Mouse (Mus musculus) forebrain, embryonic 12.5 days (tissue): ENCODE data around the gene Gm21874. TPM values are rescaled to one million over a fixed set of nuclear protein-coding genes. Genes with fewer than 3 reads are reported as not detected.
"Not testable (repeated sequence)": the region's sequence is repeated elsewhere in the genome, so short reads cannot be mapped to it uniquely, and the experiment has no call there.

Experiments
- ATAC-seq: fragments of 200-750 bp; cut with Nextera tagmentation; 2 replicates; pipeline ENCODE4 v1.8.0; 2017; ENCODE audit warnings: moderate TSS enrichment; ENCODE audit not compliant: low FRiP score
- H3K27ac ChIP-seq: fragments of 300-500 bp; sonication (generic); 2 replicates; pipeline ENCODE4 v1.5.1; 2016; ENCODE audit warnings: mild to moderate bottlenecking
- H3K27me3 ChIP-seq: fragments of 300-500 bp; sonication (generic); 2 replicates; pipeline ENCODE4 v1.6.1; 2016; ENCODE audit warnings: mild to moderate bottlenecking
- H3K36me3 ChIP-seq: fragments of 300-500 bp; sonication (generic); replicated peaks from 2 replicates; pipeline ENCODE4 v1.6.1; 2016; ENCODE audit warnings: mild to moderate bottlenecking
- H3K4me1 ChIP-seq: fragments of 300-500 bp; sonication (generic); 2 replicates; pipeline ENCODE4 v1.6.1; 2016
- H3K4me2 ChIP-seq: fragments of 300-500 bp; sonication (generic); 2 replicates; pipeline ENCODE4 v1.6.1; 2016; ENCODE audit warnings: mild to moderate bottlenecking, moderate library complexity
- H3K4me3 ChIP-seq: fragments of 300-500 bp; sonication (generic); replicated peaks from 2 replicates; pipeline ENCODE4 v1.5.1; 2016; ENCODE audit warnings: mild to moderate bottlenecking
- H3K9ac ChIP-seq: fragments of 300-500 bp; sonication (generic); 2 replicates; pipeline ENCODE4 v1.6.1; 2016; ENCODE audit warnings: mild to moderate bottlenecking
- H3K9me3 ChIP-seq: fragments of 300-500 bp; sonication (generic); 2 replicates; pipeline ENCODE4 v1.6.1; 2016
- polyA plus RNA-seq: library from polyadenylated mRNA; unstranded; fragments of >200 nt; fragmentation: Nextera tagmentation; extraction: Ambion mirVana; gene quantifications from 2 replicates; pipeline ENCODE4 v1.2.1, GENCODE M21; 2016

Gm21874 gene
- not detected in 2 replicates for polyA plus RNA-seq

DNA sequence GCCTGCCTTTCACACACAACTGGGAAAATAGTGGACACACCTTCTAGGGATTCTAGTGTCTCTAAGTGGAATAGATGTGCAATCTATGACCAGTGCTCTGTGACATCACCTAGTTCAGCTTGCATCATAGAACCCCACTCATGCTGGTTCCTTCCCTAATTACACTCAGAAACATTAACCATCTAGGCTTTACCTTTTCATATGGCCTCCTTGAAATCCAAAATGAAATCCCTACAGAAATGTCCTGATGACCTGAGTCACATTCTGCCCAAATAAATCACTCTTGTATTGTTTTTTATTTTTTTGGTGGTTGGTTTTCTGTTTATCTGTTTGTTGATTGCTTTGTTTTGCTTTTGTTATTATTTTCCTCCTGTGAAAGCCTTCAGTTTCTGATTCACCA is at the start of gene Gm21874:
TSS of gene Gm21874 (minus strand) at position 101 of the 400 bp plus-strand sequence.
- not testable (repeated sequence) for ATAC-seq, H3K9me3 ChIP-seq, H3K27me3 ChIP-seq, H3K9ac ChIP-seq, H3K4me1 ChIP-seq, H3K4me2 ChIP-seq, H3K36me3 ChIP-seq, H3K4me3 ChIP-seq, H3K27ac ChIP-seq

Other genes with a start within 250 kb of the Gm21874 start
- gene Gm21721, start 214.0 kb downstream of the Gm21874 start, polyA plus RNA-seq, result not detected in 2 replicates
- not detected in 2 replicates for gene Gm21812, start 69.0 kb downstream of the Gm21874 start, polyA plus RNA-seq